Mouse (Mus musculus) liver, postnatal 0 days (tissue): Measurements from ENCODE around the gene Uaca. TPM values are rescaled to one million over a fixed set of nuclear protein-coding genes. Genes with fewer than 3 reads are reported as not detected.

Source experiments
- ATAC-seq: fragments of 200-750 bp; cut with Nextera tagmentation; 2 replicates; pipeline ENCODE4 v1.8.0; 2017; ENCODE audit warnings: mild to moderate bottlenecking, moderate library complexity
- DNase-seq: peaks from one replicate; pipeline ENCODE4 v3.0.0-alpha.2; 2016
- H3K27ac ChIP-seq: fragments of 300-500 bp; sonication (generic); 2 replicates; pipeline ENCODE4 v1.5.1; 2014; ENCODE audit warnings: antibody characterized with exemption, moderate library complexity, mild to moderate bottlenecking, low read depth
- H3K27me3 ChIP-seq: fragments of 300-500 bp; sonication (generic); 2 replicates; pipeline ENCODE4 v1.6.1; 2014; ENCODE audit warnings: low read length, control low read depth, mixed read lengths; ENCODE audit not compliant: insufficient read depth
- H3K36me3 ChIP-seq: fragments of 300-500 bp; sonication (generic); replicated peaks from 2 replicates; pipeline ENCODE4 v1.6.1; 2014; ENCODE audit warnings: mild to moderate bottlenecking, control low read depth, low read length, moderate library complexity, mixed read lengths; ENCODE audit not compliant: insufficient read depth
- H3K4me1 ChIP-seq: fragments of 300-500 bp; sonication (generic); 2 replicates; pipeline ENCODE4 v1.6.1; 2014; ENCODE audit warnings: antibody characterized with exemption, mild to moderate bottlenecking, control low read depth; ENCODE audit not compliant: insufficient read depth
- H3K4me2 ChIP-seq: fragments of 300-500 bp; sonication (generic); 2 replicates; pipeline ENCODE4 v1.6.1; 2014; ENCODE audit warnings: low read depth, mild to moderate bottlenecking, low read length, moderate library complexity, mixed read lengths
- H3K4me3 ChIP-seq: fragments of 300-500 bp; sonication (generic); 2 replicates; pipeline ENCODE4 v1.5.1; 2014; ENCODE audit warnings: low read depth, low read length
- H3K9ac ChIP-seq: fragments of 300-500 bp; sonication (generic); replicated peaks from 2 replicates; pipeline ENCODE4 v1.6.1; 2014; ENCODE audit warnings: mild to moderate bottlenecking, moderate library complexity
- H3K9me3 ChIP-seq: fragments of 300-500 bp; sonication (generic); 2 replicates; pipeline ENCODE4 v1.6.1; 2016; ENCODE audit warnings: mild to moderate bottlenecking, control low read depth, low read length, mixed read lengths
- CTCF ChIP-seq: sonication (generic); IDR thresholded peaks from 2 replicates; pipeline ENCODE4 v1.5.1; 2016; ENCODE audit warnings: antibody characterized with exemption, low read depth
- EP300 ChIP-seq: IDR thresholded peaks from 2 replicates; pipeline ENCODE4 v1.6.1; 2016; ENCODE audit warnings: antibody characterized with exemption, low read depth, mild to moderate bottlenecking
- WGBS: fragments of 180-500 bp; shearing (Covaris S2); extraction: QIAGEN DNeasy Blood & Tissue Kit; methylation state at CpG from one replicate; pipeline ENCODE4 v1.1.7; 2014; ENCODE audit not compliant: insufficient replicate concordance; 5-methylcytosine and 5-hydroxymethylcytosine counted together
- polyA plus RNA-seq: library from polyadenylated mRNA; unstranded; fragments of >200 nt; fragmentation: Nextera tagmentation; extraction: Ambion mirVana; gene quantifications from 2 replicates; pipeline ENCODE4 v1.2.1, GENCODE M21; 2015

Gene Uaca
- polyA plus RNA-seq, 1 experiment from 2014 or later = 2.0 TPM

DNA sequence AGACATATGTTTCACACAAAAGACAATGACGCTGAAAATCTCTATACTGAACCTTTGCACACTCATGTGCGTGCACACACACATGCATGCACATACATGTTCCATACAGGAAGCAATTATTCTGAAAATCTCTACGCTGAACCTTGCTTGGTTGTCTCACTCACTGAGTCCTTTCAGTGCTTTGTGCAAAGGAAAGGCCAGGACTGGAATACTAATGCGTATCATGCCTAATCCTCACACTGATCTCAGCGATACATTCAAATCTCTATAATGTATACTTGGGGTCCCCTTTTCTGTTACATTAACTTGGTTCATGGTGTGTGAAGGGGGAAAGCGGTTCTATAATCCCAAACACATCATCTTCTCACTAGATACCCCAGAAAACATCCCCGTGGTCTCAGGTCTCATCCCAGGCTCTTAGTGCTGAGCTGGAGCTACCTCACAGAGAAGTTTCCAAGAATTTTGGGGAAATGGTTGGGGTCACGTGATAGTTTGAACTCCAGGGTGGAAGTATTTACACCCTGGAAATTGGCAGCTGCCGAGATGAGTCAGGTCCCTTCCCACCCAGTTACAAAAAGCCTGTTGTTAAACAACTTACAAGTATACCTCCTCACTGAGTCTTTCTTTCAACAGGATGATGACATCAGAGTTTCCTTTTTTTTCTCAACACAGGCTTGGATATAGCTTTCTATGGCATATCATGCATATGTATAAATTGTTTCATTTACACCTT, 12.1 kb upstream of the Uaca start:
- 74% methylated on average over 9 of the region's 9 CpGs for WGBS
- no peak overlapping the region for H3K9ac ChIP-seq

DNA sequence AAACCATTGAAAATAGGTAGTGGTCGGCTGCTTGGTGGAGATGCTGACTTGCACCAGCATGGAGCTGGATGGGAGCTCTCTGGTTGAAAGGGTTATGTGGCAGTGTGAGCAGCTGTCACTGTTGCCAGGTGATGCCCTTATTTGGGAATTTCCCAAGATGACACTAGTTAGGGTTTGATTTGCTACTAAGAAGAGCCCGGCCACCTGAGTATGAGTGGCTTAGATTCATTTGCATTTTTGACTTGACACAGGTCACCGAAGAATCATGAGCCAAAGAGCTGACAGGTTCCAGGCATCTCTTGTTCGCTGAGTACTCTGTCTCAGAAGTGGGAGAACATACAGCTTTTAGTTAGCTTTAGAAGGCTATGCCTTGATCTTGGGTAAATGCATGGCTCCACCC, 9.3 kb upstream of the Uaca start:
- Histone ChIP-seq H3K4me2 (no peak overlapping the region), H3K27me3 (no peaks in the 10 kb centered on the region), H3K4me1 (no peaks in the 10 kb centered on the region), H3K4me3 (no peak overlapping the region), H3K27ac (no peak overlapping the region), H3K9ac (no peak overlapping the region), H3K36me3 (no peaks in the 10 kb centered on the region), H3K9me3 (no peaks in the 10 kb centered on the region)
- 72% methylated on average over 4 of the region's 4 CpGs for WGBS
- DNase-seq (no peak), ATAC-seq (no peak)
- TF ChIP-seq EP300 = no peak
- no peak for TF ChIP-seq CTCF

More for the DNA sequence above, 12.1 kb upstream of the Uaca start:
- Histone ChIP-seq H3K4me1 (no peaks in the 10 kb centered on the region), H3K4me2 (no peak overlapping the region), H3K9me3 (no peaks in the 10 kb centered on the region), H3K4me3 (no peak overlapping the region), H3K27ac (no peak overlapping the region), H3K36me3 (no peaks in the 10 kb centered on the region), H3K27me3 (no peaks in the 10 kb centered on the region)
- TF ChIP-seq CTCF (no peak), EP300 (no peak)
- DNase-seq (no peak), ATAC-seq (no peak)

DNA sequence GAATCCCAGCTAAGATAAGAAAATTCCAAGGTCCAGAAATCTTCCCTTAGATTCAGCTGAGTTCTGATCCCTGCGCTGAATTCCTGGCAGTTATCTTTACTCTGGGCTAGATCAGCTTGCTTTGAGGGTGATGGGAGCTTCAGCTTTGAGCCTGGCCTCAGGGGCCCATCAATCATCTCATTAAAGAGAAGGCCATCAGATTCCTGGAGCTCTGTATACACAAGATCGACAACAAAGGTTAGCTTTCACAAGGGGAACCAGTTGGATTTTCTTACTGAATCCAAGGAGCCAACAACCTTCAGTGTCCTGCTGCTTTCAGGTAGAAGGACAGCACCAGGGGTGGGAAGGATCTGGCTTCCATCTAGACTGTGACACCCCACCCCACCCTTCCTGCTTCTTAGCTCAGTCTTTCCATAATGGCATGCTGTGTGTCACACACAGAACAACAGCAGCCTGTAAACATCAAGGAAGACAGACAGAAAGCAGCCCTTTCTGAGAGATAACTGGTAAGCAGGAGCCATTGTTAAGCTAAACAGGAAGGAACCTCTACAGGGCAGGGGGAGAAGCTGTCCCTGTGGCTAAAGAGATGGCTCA, 6.7 kb upstream of the Uaca start:
- 32% methylated on average over 2 of the region's 2 CpGs for WGBS
- Histone ChIP-seq H3K4me2 (no peak overlapping the region), H3K27ac (no peak overlapping the region), H3K4me3 (no peak overlapping the region), H3K9me3 (no peaks in the 10 kb centered on the region), H3K36me3 (no peaks in the 10 kb centered on the region), H3K4me1 (no peaks in the 10 kb centered on the region), H3K27me3 (no peaks in the 10 kb centered on the region), H3K9ac (no peak overlapping the region)
- no peak for ATAC-seq
- DNase-seq = no peak
- TF ChIP-seq EP300 (no peak), CTCF (no peak)

DNA sequence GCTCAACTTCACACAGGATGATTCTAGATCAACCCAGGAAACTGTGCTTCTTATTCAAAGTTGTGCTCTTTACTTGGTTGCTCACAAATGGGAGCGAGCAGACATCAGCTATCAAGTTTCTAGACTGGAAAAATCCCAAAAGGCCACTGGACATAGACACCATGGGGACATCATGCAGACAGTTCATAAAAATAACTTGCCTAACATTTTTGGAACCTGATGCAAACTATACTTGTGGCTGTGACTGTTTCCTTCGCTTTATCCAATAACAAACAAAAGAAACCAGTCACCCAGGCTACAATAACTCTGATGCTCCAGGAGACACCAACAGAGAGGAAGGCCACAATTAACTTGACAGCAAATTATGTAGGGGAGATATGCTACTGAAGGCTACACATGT, 4.1 kb upstream of the Uaca start:
- H3K27me3 ChIP-seq = no peaks in the 10 kb centered on the region
- TF ChIP-seq EP300 (no peak), CTCF (no peak)
- H3K9ac ChIP-seq = no peak overlapping the region
- ATAC-seq (no peak), DNase-seq (no peak)
- no peaks in the 10 kb centered on the region for H3K36me3 ChIP-seq
- no peak overlapping the region for H3K4me3 ChIP-seq
- WGBS = 84% methylated on average over 2 of the region's 2 CpGs
- no peaks in the 10 kb centered on the region for H3K4me1 ChIP-seq
- H3K27ac ChIP-seq = no peak overlapping the region
- H3K4me2 ChIP-seq = no peak overlapping the region
- no peaks in the 10 kb centered on the region for H3K9me3 ChIP-seq

DNA sequence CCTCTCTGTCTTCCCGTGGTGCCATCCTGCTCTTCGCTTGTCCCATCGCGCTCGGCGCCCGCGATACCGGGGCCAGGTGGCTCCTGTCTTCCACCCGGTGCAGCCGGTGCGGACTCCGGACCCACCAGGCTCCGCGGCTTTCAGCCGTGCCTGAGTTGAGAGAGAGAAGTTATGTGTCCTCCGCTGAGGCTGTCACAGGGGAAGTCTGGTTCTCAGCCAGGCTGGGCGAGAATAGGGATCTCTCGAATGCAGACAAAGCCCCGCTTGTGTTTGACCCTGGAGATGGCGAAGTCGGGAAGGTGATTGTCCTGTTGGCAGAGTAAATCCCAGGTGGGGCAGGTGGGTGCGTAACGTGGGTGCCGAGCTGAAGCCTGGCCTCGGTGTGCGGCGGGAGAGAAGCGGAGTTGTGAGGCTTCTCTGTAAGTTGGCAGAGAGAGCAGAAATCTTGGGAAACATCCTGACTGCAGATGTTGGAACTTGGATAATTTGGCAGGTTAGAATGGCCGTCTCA, 554 bp downstream of the Uaca start:
- DNase-seq (peak; percentile 50), ATAC-seq (peak; percentile 62)
- WGBS = under 1% methylated on average over 30 of the region's 30 CpGs
- Histone ChIP-seq H3K4me2 (peak overlapping the region; percentile 86), H3K4me3 (peak overlapping the region; percentile 65), H3K9me3 (no peaks in the 10 kb centered on the region), H3K9ac (peak overlapping the region; percentile 68), H3K36me3 (no peaks in the 10 kb centered on the region), H3K4me1 (no peaks in the 10 kb centered on the region), H3K27me3 (no peaks in the 10 kb centered on the region), H3K27ac (0 out of 2 replicates have a peak overlapping the region, but pooled peaks have one; percentile 23)
- TF ChIP-seq CTCF (no peak), EP300 (no peak)

DNA sequence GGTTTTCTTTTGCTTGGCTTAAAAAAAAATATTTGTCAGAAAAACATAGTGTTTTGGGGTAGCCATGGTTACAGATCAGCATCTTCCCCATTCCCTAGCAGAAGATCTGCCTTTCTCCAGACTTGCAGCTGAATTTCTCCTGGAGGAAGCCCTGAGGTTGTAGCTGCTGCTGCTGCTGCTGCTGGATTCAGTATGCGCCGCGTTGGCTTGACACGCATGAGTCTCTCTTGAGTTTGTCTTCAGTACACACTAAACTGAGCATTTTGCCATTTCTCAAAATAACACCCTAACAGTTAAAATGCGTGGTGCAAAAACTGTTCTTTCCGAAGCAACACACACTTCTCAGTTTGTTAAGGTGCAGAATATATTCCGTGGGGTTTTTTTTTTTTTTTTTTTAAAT, 1.7 kb downstream of the Uaca start:
- no peaks in the 10 kb centered on the region for H3K9me3 ChIP-seq
- H3K27ac ChIP-seq = no peak overlapping the region
- TF ChIP-seq EP300 = no peak
- no peak for TF ChIP-seq CTCF
- 76% methylated on average over 7 of the region's 7 CpGs for WGBS
- no peaks in the 10 kb centered on the region for H3K4me1 ChIP-seq
- H3K9ac ChIP-seq = no peak overlapping the region
- no peaks in the 10 kb centered on the region for H3K36me3 ChIP-seq
- no peak overlapping the region for H3K4me3 ChIP-seq
- ATAC-seq (no peak), DNase-seq (no peak)
- H3K27me3 ChIP-seq = no peaks in the 10 kb centered on the region
- H3K4me2 ChIP-seq = no peak overlapping the region
